29 mouse cellular contexts compared by ENCODE assay signal in the genomic region with DNA sequence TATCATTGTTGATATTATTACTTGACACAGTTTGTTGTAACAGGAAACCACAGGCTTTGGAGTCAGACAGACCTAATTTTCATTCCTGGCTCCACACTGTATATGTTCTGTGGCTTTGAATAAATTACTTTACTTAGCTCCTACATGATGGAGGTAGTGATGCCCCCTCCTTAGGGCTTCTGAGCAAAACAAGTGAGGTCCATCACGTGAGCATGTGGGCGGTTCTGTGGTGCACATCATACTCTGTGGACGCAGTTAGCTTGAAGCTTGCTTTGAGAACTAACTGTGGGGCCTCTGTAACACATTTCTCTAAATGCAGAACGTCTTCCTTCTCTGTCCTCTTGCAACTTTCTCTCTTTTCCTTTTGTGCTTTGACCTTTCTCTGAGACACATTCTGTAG.
A peak's percentile ranks its signal among the peaks of the same experiment; 100 is the strongest.
DNase-seq lines count a peak whose midpoint lies in the region; ATAC-seq and TF ChIP-seq lines count a peak whose summit lies in the region.
"Had no signal": no experiment of that assay in that cellular context is flagged by ENCODE, and none has a peak within 500 bp of the region (broad histone marks: within the 10 kb centered on the region; RNA-seq: fewer than 3 reads in every experiment).

No protein-coding gene starts in this region.

- peaks cover 4% of the 10 kb centered on the region; the same call in 1 of the 2 replicates for H3K4me1 ChIP-seq in forebrain, postnatal 0 days (ENCODE audit: insufficient read depth)
- H3K4me1 ChIP-seq in forebrain, embryonic 11.5 days (replicated peaks; ENCODE audit: control insufficient read depth, insufficient read depth, low read length) = no peaks in the 10 kb centered on the region
- H3K4me1 ChIP-seq: midbrain, embryonic 13.5 days; neural tube, embryonic 13.5 days had no signal

- H3K9me3 ChIP-seq in forebrain, postnatal 0 days (ENCODE audit: low read length) = no peaks in the 10 kb centered on the region
- no peaks in the 10 kb centered on the region for H3K9me3 ChIP-seq in forebrain, embryonic 11.5 days (ENCODE audit: control insufficient read depth, low read length)
- H3K9me3 ChIP-seq: heart, embryonic 12.5 days; midbrain, embryonic 13.5 days; neural tube, embryonic 13.5 days had no signal

- ATAC-seq in forebrain, postnatal 0 days = peak; percentile 23; the same call in 1 of the 2 replicates
- ATAC-seq in forebrain, embryonic 11.5 days (replicated peaks; ENCODE audit: low FRiP score) = no peak
- ATAC-seq: CD4-positive, CD25-positive, alpha-beta regulatory T cell, adult 4 months; midbrain, embryonic 13.5 days had no signal

- H3K36me3 ChIP-seq in forebrain, postnatal 0 days (ENCODE audit: insufficient read depth) = no peaks in the 10 kb centered on the region
- H3K36me3 ChIP-seq in forebrain, embryonic 11.5 days (ENCODE audit: control insufficient read depth, insufficient read depth, low read length) = no peaks in the 10 kb centered on the region
- H3K36me3 ChIP-seq: heart, embryonic 12.5 days; midbrain, embryonic 13.5 days; neural tube, embryonic 13.5 days had no signal

- no peak for DNase-seq in forebrain, postnatal 0 days
- no peak for DNase-seq in forebrain, embryonic 11.5 days (ENCODE audit: low spot score)
- DNase-seq in left cerebral cortex, postnatal 14 days (ENCODE audit: low spot score in 2 of 2) = peak; percentile 28 to 80
- no peak for DNase-seq in left cerebral cortex, postnatal 4 days
- peak; percentile 38 for DNase-seq in brain, adult 2 months (ENCODE audit: low read depth, low spot score)
- DNase-seq in telencephalon, adult 2 months (ENCODE audit: low read depth, low spot score) = peak; percentile 8
- DNase-seq in adipocyte (ENCODE audit: low spot score) = no peak
- DNase-seq: cerebellum, adult 8-10 months; cerebellum, postnatal 25 days; gastrocnemius, adult 2 months; gastrocnemius, postnatal 36 days; heart, adult 2 months; kidney, adult 11 months; kidney, postnatal 14 days; layer of hippocampus, adult 9-11 months; liver; lung, adult 2 months; lung, postnatal 10 days; spleen, adult 18-20 months; thymus, adult 18-20 months; thymus, postnatal 25 days had no signal

- H3K4me3 ChIP-seq in forebrain, postnatal 0 days (ENCODE audit: low read depth, low read length) = no peak overlapping the region
- H3K4me3 ChIP-seq in forebrain, embryonic 11.5 days (ENCODE audit: low read depth, low read length) = no peak overlapping the region
- H3K4me3 ChIP-seq: gastrocnemius, adult 2 months; heart, adult 2 months; heart, embryonic 12.5 days; left cerebral cortex, adult 2 months; midbrain, embryonic 13.5 days; neural tube, embryonic 13.5 days had no signal

- intact Hi-C loops in left cerebral cortex, postnatal 14 days (cut with DNase I) = no loop called here
- intact Hi-C loops in left cerebral cortex, postnatal 4 days (cut with DNase I) = no loop called here

- H3K27me3 ChIP-seq in forebrain, postnatal 0 days (ENCODE audit: insufficient read depth, low read length) = no peaks in the 10 kb centered on the region
- H3K27me3 ChIP-seq in forebrain, embryonic 11.5 days (ENCODE audit: control insufficient read depth, insufficient read depth, low read length) = no peaks in the 10 kb centered on the region
- H3K27me3 ChIP-seq: heart, embryonic 12.5 days; midbrain, embryonic 13.5 days; neural tube, embryonic 13.5 days had no signal

- no peak overlapping the region for H3K27ac ChIP-seq in forebrain, postnatal 0 days (ENCODE audit: low read depth, low read length)
- H3K27ac ChIP-seq in forebrain, embryonic 11.5 days (ENCODE audit: low read depth, low read length) = no peak overlapping the region
- H3K27ac ChIP-seq: gastrocnemius, adult 2 months; heart, adult 2 months; hindbrain, embryonic 14.5 days; left cerebral cortex, adult 2 months; liver, embryonic 14.5 days; macrophage; midbrain, embryonic 13.5 days; neural tube, embryonic 13.5 days had no signal

- H3K4me2 ChIP-seq in forebrain, postnatal 0 days (ENCODE audit: low read depth) = no peak overlapping the region
- no peak overlapping the region for H3K4me2 ChIP-seq in forebrain, embryonic 11.5 days (ENCODE audit: low read depth, low read length, severe bottlenecking)
- H3K4me2 ChIP-seq: heart, embryonic 12.5 days; hindbrain, embryonic 14.5 days; midbrain, embryonic 13.5 days; neural tube, embryonic 13.5 days had no signal

- TF ChIP-seq CTCF in forebrain, postnatal 0 days (IDR thresholded peaks at IDR 0.05; ENCODE audit: low read depth) = no peak

- 82% methylated on average over 4 of the region's 4 CpGs for WGBS in forebrain, postnatal 0 days
- 86% methylated on average over 4 of the region's 4 CpGs for WGBS in forebrain, embryonic 11.5 days

- no peak overlapping the region for H3K9ac ChIP-seq in forebrain, postnatal 0 days
- no peak overlapping the region for H3K9ac ChIP-seq in forebrain, embryonic 11.5 days (ENCODE audit: low read length)
- H3K9ac ChIP-seq: heart, embryonic 12.5 days; hindbrain, embryonic 14.5 days; liver, embryonic 14.5 days; midbrain, embryonic 13.5 days; neural tube, embryonic 13.5 days had no signal

Comparison
In these comparisons a context has a peak if more than half of its experiments do, and no peak if none do; other contexts are left out.
1. DNase-seq: peak in left cerebral cortex, postnatal 14 days (2 of 2), brain, adult 2 months (single experiment) and telencephalon, adult 2 months (single experiment); none in forebrain, postnatal 0 days (single experiment), forebrain, embryonic 11.5 days (single experiment), left cerebral cortex, postnatal 4 days (single experiment) and adipocyte (single experiment).